Mouse (Mus musculus) MEL (cell line): ENCODE measurements around the gene Ctsw.

Source experiments
- CTCF ChIP-seq, 3 experiments: IDR thresholded peaks in 2 of 3; conservative IDR thresholded peaks in 1 of 3; 2 replicates each; pipeline ENCODE4 v1.5.1; 2011 to 2012; ENCODE audit warnings: low read length in 3 of 3, low read depth in 2 of 3, mild to moderate bottlenecking in 2 of 3, improper control_type of control experiment in 1 of 3, inconsistent platforms in 1 of 3, mixed read lengths in 1 of 3, moderate library complexity in 1 of 3; ENCODE audit not compliant: control insufficient read depth in 1 of 3, insufficient read depth in 1 of 3, poor library complexity in 1 of 3, severe bottlenecking in 1 of 3
- E2F4 ChIP-seq: IDR thresholded peaks from 2 replicates; pipeline ENCODE4 v1.6.1; 2011; ENCODE audit warnings: low read depth, low read length, improper control_type of control experiment, borderline replicate concordance
- EP300 ChIP-seq, 2 experiments: IDR thresholded peaks; 2 replicates each; pipeline ENCODE4 v1.6.1; 2011; ENCODE audit warnings: improper control_type of control experiment in 2 of 2, low read length in 2 of 2, low read depth in 1 of 2, mild to moderate bottlenecking in 1 of 2
- KAT2A ChIP-seq: conservative IDR thresholded peaks from 2 replicates; pipeline ENCODE4 v1.6.1; 2012; ENCODE audit warnings: low read depth, low read length, improper control_type of control experiment, inconsistent platforms
- MAZ ChIP-seq: IDR thresholded peaks from 2 replicates; pipeline ENCODE4 v1.6.1; 2012; ENCODE audit warnings: low read depth, mild to moderate bottlenecking, inconsistent platforms, low read length, improper control_type of control experiment
- POLR2A ChIP-seq, 2 experiments: IDR thresholded peaks; 2 replicates each; pipeline ENCODE4 v1.6.1; 2011 to 2012; ENCODE audit warnings: low read length in 2 of 2, mild to moderate bottlenecking in 2 of 2, control low read depth in 1 of 2, improper control_type of control experiment in 1 of 2, low read depth in 1 of 2, moderate library complexity in 1 of 2; ENCODE audit not compliant: control insufficient read depth in 1 of 2, insufficient read depth in 1 of 2, poor library complexity in 1 of 2
- TBP ChIP-seq: IDR thresholded peaks from 2 replicates; pipeline ENCODE4 v1.8.0; 2011; ENCODE audit warnings: low read depth, low read length, improper control_type of control experiment
- TCF12 ChIP-seq: IDR thresholded peaks from 2 replicates; pipeline ENCODE4 v1.6.1; 2014; ENCODE audit warnings: low read depth, mild to moderate bottlenecking, inconsistent platforms, low read length, improper control_type of control experiment, moderate library complexity
- USF1 ChIP-seq: IDR thresholded peaks from 2 replicates; pipeline ENCODE4 v1.6.1; 2014; ENCODE audit warnings: low read depth, mild to moderate bottlenecking, inconsistent platforms, low read length, improper control_type of control experiment, moderate library complexity
- ZC3H11A ChIP-seq: IDR thresholded peaks from 2 replicates; pipeline ENCODE4 v1.6.1; 2012; ENCODE audit warnings: low read depth, mild to moderate bottlenecking, inconsistent platforms, low read length, improper control_type of control experiment
- ZKSCAN1 ChIP-seq: IDR thresholded peaks from 2 replicates; pipeline ENCODE4 v1.6.1; 2012; ENCODE audit warnings: low read depth, mild to moderate bottlenecking, inconsistent platforms, low read length, improper control_type of control experiment, moderate library complexity

DNA sequence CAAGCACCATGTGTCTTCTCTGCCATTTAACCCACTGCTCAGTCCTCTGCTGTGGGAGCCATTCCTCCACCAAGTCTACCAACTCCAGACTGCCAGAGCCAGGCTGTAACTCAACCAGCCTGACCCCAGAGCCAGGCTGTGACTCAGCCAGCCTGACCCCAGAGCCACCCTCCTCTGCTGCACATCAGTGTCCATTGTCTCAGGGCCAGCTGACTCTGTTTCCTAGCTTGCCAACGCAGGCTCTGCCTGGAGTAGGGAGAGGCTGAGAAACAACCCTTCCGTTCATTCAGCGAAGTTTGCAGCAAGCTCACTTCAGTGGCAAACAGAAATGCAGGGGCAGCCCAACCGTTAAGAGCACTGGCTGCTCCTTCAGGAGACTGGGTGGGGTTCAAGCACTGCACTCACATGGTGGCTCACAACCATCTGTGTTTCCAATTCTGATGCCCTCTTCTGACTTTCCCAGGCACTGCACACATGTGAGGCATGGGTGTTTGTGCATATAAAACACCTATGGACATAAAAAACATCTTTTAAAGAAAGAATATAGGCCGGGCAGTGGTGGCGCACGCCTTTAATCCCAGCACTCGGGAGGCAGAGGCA is 48.7 kb upstream of the Ctsw start:
- TF ChIP-seq POLR2A (IDR thresholded peaks at IDR 0.05; ENCODE audit: control insufficient read depth in 1 of 2, insufficient read depth in 1 of 2, low read depth in 1 of 2, low read length in 2 of 2, poor library complexity in 1 of 2) (no peak), MAZ (no peak), TBP (no peak), USF1 (no peak), EP300 (IDR thresholded peaks at IDR 0.05; ENCODE audit: low read depth in 1 of 2, low read length in 2 of 2) (no peak), CTCF (IDR thresholded peaks at IDR 0.05 in 2 of 3, conservative IDR thresholded peaks at IDR 0.05 in 1 of 3; ENCODE audit: control insufficient read depth in 1 of 3, insufficient read depth in 1 of 3, low read depth in 2 of 3, low read length in 3 of 3, poor library complexity in 1 of 3, severe bottlenecking in 1 of 3) (peak in 1 of 3 experiments; percentile 13; a peak in 1 of 6 replicates), ZC3H11A (no peak), E2F4 (no peak), TCF12 (no peak), KAT2A (no peak), ZKSCAN1 (no peak)
